Mouse (Mus musculus): Measurements from ENCODE around the gene Btbd11. TPM values are rescaled to one million over a fixed set of nuclear protein-coding genes. Genes with fewer than 3 reads are reported as not detected.

Gene Btbd11
- polyA plus RNA-seq, 1 experiment = 3.6 TPM

DNA sequence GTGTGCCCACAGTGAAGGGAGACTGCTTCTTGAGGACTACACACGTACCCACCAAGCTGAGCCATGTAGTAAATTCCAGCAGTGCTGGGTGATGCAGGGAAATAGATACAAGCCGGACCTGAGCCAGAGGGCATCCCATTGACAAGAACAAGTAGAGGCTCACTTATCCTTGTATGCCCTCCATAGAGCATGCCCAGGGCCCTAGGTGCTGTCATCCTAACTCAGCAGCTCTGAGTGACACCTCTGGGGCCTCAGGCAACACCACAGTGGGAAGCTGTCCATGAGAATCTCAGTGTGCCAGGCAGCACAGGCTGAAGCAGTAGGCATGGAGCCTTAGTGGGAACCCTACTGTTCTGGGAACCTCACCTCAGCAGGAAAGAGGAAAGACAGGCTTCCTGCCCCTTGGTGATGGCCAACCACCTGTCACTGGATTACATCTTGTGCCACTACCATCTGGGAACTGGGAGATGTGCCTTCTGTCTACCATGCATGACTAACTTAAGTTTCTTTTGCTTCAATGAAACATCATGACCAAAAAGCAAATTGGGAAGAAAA, 66.7 kb downstream of the Btbd11 start:
- Histone ChIP-seq H3K4me1 (ENCODE audit: control insufficient read depth, insufficient read depth, low read length) (no peaks in the 10 kb centered on the region), H3K27ac (ENCODE audit: insufficient read depth, low read depth, low read length) (no peak overlapping the region), H3K4me3 (ENCODE audit: insufficient read depth, low read length) (no peak overlapping the region)
- TF ChIP-seq CTCF (IDR thresholded peaks at IDR 0.05; ENCODE audit: low read depth, low read length) = no peak
- TF ChIP-seq POLR2A (IDR thresholded peaks at IDR 0.05; ENCODE audit: borderline replicate concordance, low read depth, low read length) = no peak

DNA sequence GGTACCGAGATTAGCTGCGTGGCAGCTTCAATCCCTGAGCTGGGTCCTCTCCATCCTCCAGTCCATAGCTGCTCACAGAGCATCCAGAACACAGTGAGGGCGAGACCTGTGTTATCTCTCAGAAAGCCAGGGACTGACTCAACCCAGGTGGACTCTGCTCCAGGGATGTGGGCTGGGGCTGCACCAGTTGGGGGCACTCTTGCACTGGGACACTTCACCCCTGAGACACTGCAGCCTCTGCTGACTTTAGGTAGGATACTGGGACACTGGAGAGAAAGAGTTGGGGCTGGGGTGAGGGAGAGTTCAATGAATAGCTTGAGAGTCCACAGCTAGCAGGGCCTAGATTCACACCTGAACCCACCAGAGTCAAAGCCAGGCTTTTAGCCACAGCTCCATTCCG, 69.4 kb downstream of the Btbd11 start:
- H3K4me1 ChIP-seq (ENCODE audit: control insufficient read depth, insufficient read depth, low read length) = no peaks in the 10 kb centered on the region
- TF ChIP-seq CTCF (IDR thresholded peaks at IDR 0.05; ENCODE audit: low read depth, low read length) = no peak
- TF ChIP-seq POLR2A (IDR thresholded peaks at IDR 0.05; ENCODE audit: borderline replicate concordance, low read depth, low read length) = no peak
- no peak overlapping the region for H3K4me3 ChIP-seq (ENCODE audit: insufficient read depth, low read length)
- no peak overlapping the region for H3K27ac ChIP-seq (ENCODE audit: insufficient read depth, low read depth, low read length)

DNA sequence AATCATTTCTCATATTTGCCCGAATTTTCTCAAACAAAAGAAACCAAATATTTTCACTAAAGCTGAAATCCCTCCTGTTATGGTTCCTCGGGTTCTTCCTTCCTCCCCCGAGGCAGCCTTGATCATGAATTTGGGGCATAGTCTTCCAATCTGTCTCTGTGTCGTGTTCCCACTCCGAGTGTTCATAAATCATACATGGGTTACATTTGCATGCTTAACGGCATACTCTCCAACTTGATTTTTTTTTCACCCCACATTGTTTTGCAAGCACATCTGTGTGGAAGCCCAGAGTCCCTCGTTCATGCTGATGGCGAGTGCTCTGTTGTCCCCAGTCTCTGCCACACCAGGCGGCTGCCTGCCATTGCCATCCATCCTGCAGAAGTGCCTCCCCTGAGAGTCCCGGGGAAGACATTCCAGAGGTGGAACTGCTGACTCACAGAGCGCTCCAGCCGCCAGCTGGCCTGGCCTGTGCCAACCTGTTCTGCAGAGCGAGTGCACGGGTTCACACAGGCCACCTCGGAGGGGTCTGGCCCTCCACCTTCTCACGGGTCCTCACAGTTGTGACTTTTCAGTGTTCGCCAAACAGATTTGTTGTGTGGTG, 72.2 kb downstream of the Btbd11 start:
- H3K4me3 ChIP-seq (ENCODE audit: insufficient read depth, low read length) = no peak overlapping the region
- no peak overlapping the region for H3K27ac ChIP-seq (ENCODE audit: insufficient read depth, low read depth, low read length)
- TF ChIP-seq CTCF (IDR thresholded peaks at IDR 0.05; ENCODE audit: low read depth, low read length) = no peak
- no peak for TF ChIP-seq POLR2A (IDR thresholded peaks at IDR 0.05; ENCODE audit: borderline replicate concordance, low read depth, low read length)
- H3K4me1 ChIP-seq (ENCODE audit: control insufficient read depth, insufficient read depth, low read length) = no peaks in the 10 kb centered on the region

DNA sequence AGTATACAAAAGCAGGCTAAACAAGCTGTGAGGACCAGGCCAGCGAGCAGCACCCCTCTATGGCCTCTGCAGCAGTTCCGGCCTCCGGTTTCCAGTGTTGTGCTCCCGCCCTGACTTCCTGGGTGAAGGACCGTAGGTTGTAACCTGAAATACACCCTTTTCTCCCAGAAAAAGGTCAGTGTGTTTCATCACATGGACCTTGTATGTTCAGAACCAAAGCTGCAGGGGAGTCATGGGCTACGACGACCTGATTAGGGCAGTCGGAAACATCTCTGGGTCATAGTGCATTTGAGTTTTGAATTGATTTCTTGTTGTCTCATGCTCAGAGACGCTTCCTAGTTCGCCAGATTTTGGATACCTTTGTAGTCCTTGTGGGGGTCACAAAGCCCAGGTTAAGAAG, 74.1 kb downstream of the Btbd11 start:
- TF ChIP-seq POLR2A (IDR thresholded peaks at IDR 0.05; ENCODE audit: borderline replicate concordance, low read depth, low read length) (no peak), CTCF (IDR thresholded peaks at IDR 0.05; ENCODE audit: low read depth, low read length) (no peak)
- no peak overlapping the region for H3K27ac ChIP-seq (ENCODE audit: insufficient read depth, low read depth, low read length)
- H3K4me3 ChIP-seq (ENCODE audit: insufficient read depth, low read length) = no peak overlapping the region
- no peaks in the 10 kb centered on the region for H3K4me1 ChIP-seq (ENCODE audit: control insufficient read depth, insufficient read depth, low read length)

DNA sequence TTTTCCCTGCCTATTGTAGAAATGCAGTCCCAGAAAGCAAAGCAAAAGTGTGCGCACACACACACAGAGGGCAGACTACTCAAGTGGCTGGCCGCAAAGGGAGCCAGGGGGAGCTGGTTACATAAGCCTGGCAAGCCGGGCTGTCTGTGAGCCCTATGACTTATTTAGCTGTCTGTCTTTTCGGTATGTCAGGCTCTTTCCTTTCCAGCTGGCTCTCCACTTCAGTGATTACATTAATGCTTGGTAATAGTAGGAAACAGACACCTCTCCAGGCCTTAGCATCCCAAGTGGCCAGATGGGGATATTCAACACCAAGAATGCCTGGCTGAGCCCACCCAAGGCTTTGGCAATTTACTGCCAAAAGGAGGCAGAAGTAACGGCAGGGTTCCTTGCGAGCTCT, 77.5 kb downstream of the Btbd11 start:
- no peak for TF ChIP-seq POLR2A (IDR thresholded peaks at IDR 0.05; ENCODE audit: borderline replicate concordance, low read depth, low read length)
- TF ChIP-seq CTCF (IDR thresholded peaks at IDR 0.05; ENCODE audit: low read depth, low read length) = no peak
- Histone ChIP-seq H3K4me3 (ENCODE audit: insufficient read depth, low read length) (no peak overlapping the region), H3K27ac (ENCODE audit: insufficient read depth, low read depth, low read length) (no peak overlapping the region), H3K4me1 (ENCODE audit: control insufficient read depth, insufficient read depth, low read length) (no peaks in the 10 kb centered on the region)

DNA sequence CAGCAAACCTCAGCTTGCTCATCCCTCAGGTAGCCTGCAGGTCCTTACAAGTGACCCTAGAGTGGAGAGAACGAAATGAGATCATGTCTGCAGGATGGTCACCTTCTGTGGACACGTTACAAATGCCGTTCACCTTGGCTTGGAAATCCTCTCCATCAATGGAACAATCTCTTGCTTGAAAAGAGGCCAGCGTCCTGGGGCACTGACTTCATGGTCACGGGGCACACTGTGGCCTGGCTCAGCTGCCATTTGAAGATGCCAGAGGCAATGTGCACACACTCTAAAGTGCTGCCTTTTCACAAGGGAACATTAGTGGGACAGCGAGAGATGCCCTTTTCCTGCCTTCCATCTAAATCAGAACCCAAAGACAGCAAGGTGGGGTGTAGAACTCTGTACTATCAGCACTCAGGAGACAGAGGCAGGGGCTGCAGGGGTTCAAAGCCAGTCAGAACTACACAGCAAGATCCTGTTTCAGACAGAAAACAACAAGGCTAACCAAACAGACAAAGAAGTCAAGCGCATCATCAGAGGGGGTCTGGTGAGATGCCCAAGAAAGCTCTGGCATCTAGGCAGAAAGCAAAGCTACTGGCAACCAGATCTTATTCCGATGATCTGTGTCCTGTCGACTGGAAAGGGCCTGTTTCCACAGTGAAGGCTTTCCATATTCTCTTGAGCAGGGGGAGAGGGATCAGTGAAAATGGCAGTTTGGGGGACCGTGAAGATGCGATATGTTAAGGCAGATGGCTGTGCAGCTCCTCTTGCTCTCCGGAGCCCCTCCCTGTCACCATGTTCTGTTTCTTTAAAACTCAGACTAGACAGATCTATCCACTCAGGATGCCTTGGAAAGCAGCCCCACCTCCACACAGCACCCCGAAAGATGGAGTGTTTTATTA, 79.1 kb downstream of the Btbd11 start:
- H3K4me1 ChIP-seq (ENCODE audit: control insufficient read depth, insufficient read depth, low read length) = no peaks in the 10 kb centered on the region
- TF ChIP-seq CTCF (IDR thresholded peaks at IDR 0.05; ENCODE audit: low read depth, low read length) (no peak), POLR2A (IDR thresholded peaks at IDR 0.05; ENCODE audit: borderline replicate concordance, low read depth, low read length) (no peak)
- no peak overlapping the region for H3K4me3 ChIP-seq (ENCODE audit: insufficient read depth, low read length)
- H3K27ac ChIP-seq (ENCODE audit: insufficient read depth, low read depth, low read length) = no peak overlapping the region

DNA sequence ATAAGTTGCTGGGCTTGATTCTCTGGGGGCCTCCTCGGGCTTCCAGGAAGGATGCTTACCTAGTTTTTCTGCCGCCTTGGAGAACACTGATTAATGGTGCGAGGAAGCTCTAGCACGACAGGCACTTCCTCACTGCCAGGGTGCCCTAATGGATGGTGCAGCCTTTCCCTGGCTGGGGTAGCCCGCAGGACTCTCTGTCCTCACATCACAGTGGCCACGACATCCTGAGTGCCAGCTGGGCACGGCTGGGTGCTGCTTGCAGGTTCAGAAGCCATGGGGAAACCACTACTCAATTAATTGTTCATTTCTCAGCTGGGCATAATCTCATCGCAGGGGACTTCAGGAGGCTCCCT, 79.8 kb downstream of the Btbd11 start:
- Histone ChIP-seq H3K4me1 (ENCODE audit: control insufficient read depth, insufficient read depth, low read length) (no peaks in the 10 kb centered on the region), H3K27ac (ENCODE audit: insufficient read depth, low read depth, low read length) (no peak overlapping the region), H3K4me3 (ENCODE audit: insufficient read depth, low read length) (no peak overlapping the region)
- TF ChIP-seq CTCF (IDR thresholded peaks at IDR 0.05; ENCODE audit: low read depth, low read length) = no peak
- no peak for TF ChIP-seq POLR2A (IDR thresholded peaks at IDR 0.05; ENCODE audit: borderline replicate concordance, low read depth, low read length)

DNA sequence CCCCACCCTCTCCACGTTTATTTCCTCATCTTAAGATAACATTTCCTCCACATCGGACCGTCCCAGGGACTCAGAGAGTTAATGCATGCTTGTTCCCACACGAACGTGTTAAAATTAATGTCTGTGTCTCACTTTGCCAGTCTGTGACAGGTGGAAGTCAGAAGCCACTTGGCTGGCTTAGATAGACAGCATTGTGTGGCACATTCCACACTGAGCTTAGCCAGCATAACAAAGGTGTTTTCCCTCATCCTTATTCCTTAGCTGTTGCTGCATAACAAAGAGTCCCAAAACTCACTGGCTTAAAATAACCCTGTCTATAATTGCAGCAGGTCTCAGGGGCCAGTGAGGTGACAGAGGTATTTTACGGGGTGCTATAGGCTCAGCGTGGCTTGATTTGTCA, 80.8 kb downstream of the Btbd11 start:
- Histone ChIP-seq H3K27ac (ENCODE audit: insufficient read depth, low read depth, low read length) (no peak overlapping the region), H3K4me3 (ENCODE audit: insufficient read depth, low read length) (no peak overlapping the region), H3K4me1 (ENCODE audit: control insufficient read depth, insufficient read depth, low read length) (no peaks in the 10 kb centered on the region)
- TF ChIP-seq CTCF (IDR thresholded peaks at IDR 0.05; ENCODE audit: low read depth, low read length) = no peak
- TF ChIP-seq POLR2A (IDR thresholded peaks at IDR 0.05; ENCODE audit: borderline replicate concordance, low read depth, low read length) = no peak

DNA sequence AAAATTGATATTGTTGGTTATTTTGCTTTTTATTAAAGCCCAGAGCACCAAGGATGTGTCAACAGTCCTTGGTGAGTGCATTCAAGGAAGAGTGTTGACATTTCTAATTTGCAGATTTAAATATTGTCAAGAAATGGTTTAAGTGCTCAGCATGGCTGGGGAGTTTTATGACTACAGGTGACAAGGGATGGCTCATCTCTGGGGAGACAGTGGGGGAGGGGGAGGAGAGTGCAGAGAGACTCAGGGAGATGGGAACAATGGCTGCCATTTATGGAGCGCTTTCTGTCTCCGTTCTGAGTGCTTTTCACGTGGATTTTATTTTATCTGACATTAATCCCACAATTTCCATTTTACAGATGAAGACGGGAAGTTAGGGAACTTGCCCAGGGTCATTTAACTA, 81.9 kb downstream of the Btbd11 start:
- Histone ChIP-seq H3K4me3 (ENCODE audit: insufficient read depth, low read length) (no peak overlapping the region), H3K4me1 (ENCODE audit: control insufficient read depth, insufficient read depth, low read length) (peaks cover 2% of the 10 kb centered on the region; the same call in 1 of the 2 replicates), H3K27ac (ENCODE audit: insufficient read depth, low read depth, low read length) (no peak overlapping the region)
- TF ChIP-seq POLR2A (IDR thresholded peaks at IDR 0.05; ENCODE audit: borderline replicate concordance, low read depth, low read length) (no peak), CTCF (IDR thresholded peaks at IDR 0.05; ENCODE audit: low read depth, low read length) (no peak)

DNA sequence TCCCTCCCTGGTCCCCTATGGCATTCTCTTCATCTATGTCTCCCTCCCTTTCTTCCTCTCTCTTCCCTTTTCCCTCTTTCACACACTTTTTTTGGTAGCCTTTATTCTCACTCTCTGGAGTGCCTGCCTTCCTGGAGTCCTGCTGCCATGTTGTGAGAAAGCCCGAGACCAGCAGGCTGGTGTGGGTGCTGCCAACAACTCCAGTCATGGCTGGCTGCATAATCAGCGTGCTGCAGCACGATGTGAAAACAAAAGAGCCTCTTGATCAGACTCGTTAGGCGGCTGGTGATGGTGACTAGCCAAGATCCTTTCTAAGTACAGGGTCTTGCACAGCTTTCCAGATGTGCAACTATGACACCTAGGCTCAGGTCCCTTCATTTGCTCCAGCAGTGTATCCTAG, 82.7 kb downstream of the Btbd11 start:
- peaks cover 2% of the 10 kb centered on the region; the same call in 1 of the 2 replicates for H3K4me1 ChIP-seq (ENCODE audit: control insufficient read depth, insufficient read depth, low read length)

More for the DNA sequence above, 82.7 kb downstream of the Btbd11 start:
- Histone ChIP-seq H3K27ac (ENCODE audit: insufficient read depth, low read depth, low read length) (no peak overlapping the region), H3K4me3 (ENCODE audit: insufficient read depth, low read length) (no peak overlapping the region)
- TF ChIP-seq CTCF (IDR thresholded peaks at IDR 0.05; ENCODE audit: low read depth, low read length) (no peak), POLR2A (IDR thresholded peaks at IDR 0.05; ENCODE audit: borderline replicate concordance, low read depth, low read length) (no peak)
